8 mouse cellular contexts compared by ENCODE assay signal in genomic region chr5:76184286-76185080, GRCm38 (mm10). TPM values are rescaled to one million over a fixed set of nuclear protein-coding genes. Genes with fewer than 3 reads are reported as not detected.
DNase-seq lines count a peak whose midpoint lies in the region; ATAC-seq and TF ChIP-seq lines count a peak whose summit lies in the region.

No protein-coding gene starts in this region.

- TF ChIP-seq CTCF in E14TG2a.4 (conservative IDR thresholded peaks at IDR 0.05; ENCODE audit: low read length) = no peak

- peak overlapping the region; percentile 89 for H3K4me3 ChIP-seq in E14TG2a.4 (replicated peaks; ENCODE audit: low read length)
- peak overlapping the region; percentile 87 for H3K4me3 ChIP-seq in forebrain, embryonic 11.5 days (ENCODE audit: low read depth, low read length)
- peak overlapping the region; percentile 95 for H3K4me3 ChIP-seq in heart, embryonic 16.5 days (ENCODE audit: low read length)
- peak overlapping the region; percentile 93 for H3K4me3 ChIP-seq in neural tube, embryonic 14.5 days (ENCODE audit: low read depth, low read length)

- peaks cover 30% of the 10 kb centered on the region for H3K36me3 ChIP-seq in E14TG2a.4 (ENCODE audit: insufficient read depth, low read length)
- no peaks in the 10 kb centered on the region for H3K36me3 ChIP-seq in forebrain, embryonic 11.5 days (ENCODE audit: control insufficient read depth, insufficient read depth, low read length)
- no peaks in the 10 kb centered on the region for H3K36me3 ChIP-seq in heart, embryonic 16.5 days (ENCODE audit: control insufficient read depth, insufficient read depth)
- no peaks in the 10 kb centered on the region for H3K36me3 ChIP-seq in neural tube, embryonic 14.5 days (ENCODE audit: control insufficient read depth, insufficient read depth, low read length)

- H3K4me1 ChIP-seq in E14TG2a.4 (replicated peaks; ENCODE audit: low read depth, low read length) = peaks cover 54% of the 10 kb centered on the region
- H3K4me1 ChIP-seq in forebrain, embryonic 11.5 days (replicated peaks; ENCODE audit: control insufficient read depth, insufficient read depth, low read length) = peaks cover 6% of the 10 kb centered on the region; the same call in 1 of the 2 replicates
- H3K4me1 ChIP-seq in heart, embryonic 16.5 days (ENCODE audit: control insufficient read depth, insufficient read depth, low read length) = peaks cover 39% of the 10 kb centered on the region
- peaks cover 13% of the 10 kb centered on the region for H3K4me1 ChIP-seq in neural tube, embryonic 14.5 days (ENCODE audit: control insufficient read depth, insufficient read depth, low read length)

- 4% methylated on average over 36 of the region's 38 CpGs for WGBS in forebrain, embryonic 11.5 days
- WGBS in heart, embryonic 16.5 days = 2% methylated on average over 38 of the region's 38 CpGs
- 4% methylated on average over 38 of the region's 38 CpGs for WGBS in neural tube, embryonic 14.5 days

- H3K4me2 ChIP-seq in forebrain, embryonic 11.5 days (ENCODE audit: low read depth, low read length, severe bottlenecking) = peak overlapping the region; percentile 74
- H3K4me2 ChIP-seq in heart, embryonic 16.5 days (ENCODE audit: low read depth, low read length) = peak overlapping the region; percentile 94
- peak overlapping the region; percentile 73 for H3K4me2 ChIP-seq in neural tube, embryonic 14.5 days (ENCODE audit: low read depth, low read length)

- peak; percentile 54 for DNase-seq in c-Kit-positive CD71-positive TER-119-negative erythroid progenitor cells, embryonic 14.5 days (ENCODE audit: low read depth)
- peak; percentile 91 for DNase-seq in forebrain, embryonic 11.5 days (ENCODE audit: low spot score)
- DNase-seq in kidney, postnatal 14 days = peak; percentile 84
- peak; percentile 82 to 85 for DNase-seq in lung, adult 18-20 months
- peak; percentile 82 for DNase-seq in testis, postnatal 14 days (ENCODE audit: low spot score)

- peak overlapping the region; percentile 92 for H3K27ac ChIP-seq in forebrain, embryonic 11.5 days (ENCODE audit: low read depth, low read length)
- peak overlapping the region; percentile 96 for H3K27ac ChIP-seq in heart, embryonic 16.5 days (ENCODE audit: low read length)
- peak overlapping the region; percentile 95 for H3K27ac ChIP-seq in neural tube, embryonic 14.5 days (ENCODE audit: low read depth, low read length)

- no peaks in the 10 kb centered on the region; the same call in 1 of the 2 replicates for H3K27me3 ChIP-seq in E14TG2a.4 (ENCODE audit: insufficient read depth, low read length)
- no peaks in the 10 kb centered on the region for H3K27me3 ChIP-seq in forebrain, embryonic 11.5 days (ENCODE audit: control insufficient read depth, insufficient read depth, low read length)
- H3K27me3 ChIP-seq in heart, embryonic 16.5 days (ENCODE audit: control insufficient read depth, insufficient read depth, low read length) = no peaks in the 10 kb centered on the region
- no peaks in the 10 kb centered on the region for H3K27me3 ChIP-seq in neural tube, embryonic 14.5 days (ENCODE audit: control insufficient read depth, insufficient read depth, low read length)

- ATAC-seq in forebrain, embryonic 11.5 days (replicated peaks; ENCODE audit: low FRiP score) = peak; percentile 94
- ATAC-seq in heart, embryonic 16.5 days (replicated peaks; ENCODE audit: extremely low read depth, insufficient read depth, low FRiP score) = peak; percentile 89
- peak; percentile 90 for ATAC-seq in neural tube, embryonic 14.5 days (ENCODE audit: low read depth)

- peak overlapping the region; percentile 97 for H3K9ac ChIP-seq in forebrain, embryonic 11.5 days (ENCODE audit: low read length)
- H3K9ac ChIP-seq in heart, embryonic 16.5 days (ENCODE audit: low read length) = peak overlapping the region; percentile 96
- H3K9ac ChIP-seq in neural tube, embryonic 14.5 days (replicated peaks; ENCODE audit: low read depth, low read length) = peak overlapping the region; percentile 90

- no peaks in the 10 kb centered on the region for H3K9me3 ChIP-seq in E14TG2a.4 (ENCODE audit: low read length)
- no peaks in the 10 kb centered on the region for H3K9me3 ChIP-seq in forebrain, embryonic 11.5 days (ENCODE audit: control insufficient read depth, low read length)
- no peaks in the 10 kb centered on the region for H3K9me3 ChIP-seq in heart, embryonic 16.5 days (replicated peaks; ENCODE audit: control insufficient read depth, low read length)
- H3K9me3 ChIP-seq in neural tube, embryonic 14.5 days (ENCODE audit: control insufficient read depth, low read length) = no peaks in the 10 kb centered on the region

RNA-seq across cellular contexts. Expression of gene Tmem165, which starts 0.8 kb away (rescaled TPM):
- polyA plus RNA-seq in forebrain, embryonic 11.5 days (2014; fragmentation: Nextera tagmentation; extraction: Ambion mirVana) = 95.3 and 101 TPM in 2 replicates
- polyA plus RNA-seq in heart, embryonic 16.5 days (2015; fragmentation: Nextera tagmentation; extraction: Ambion mirVana) = 58.8 and 62.5 TPM in 2 replicates
- polyA plus RNA-seq in neural tube, embryonic 14.5 days (2014; fragmentation: Nextera tagmentation; extraction: Ambion mirVana) = 54.0 and 63.5 TPM in 2 replicates

RNA-seq across cellular contexts. Expression of gene Srd5a3, which starts 44.4 kb away (rescaled TPM):
- polyA plus RNA-seq in forebrain, embryonic 11.5 days (2014; fragmentation: Nextera tagmentation; extraction: Ambion mirVana) = 12.1 and 15.7 TPM in 2 replicates
- polyA plus RNA-seq in heart, embryonic 16.5 days (2015; fragmentation: Nextera tagmentation; extraction: Ambion mirVana) = 30.7 TPM in 2 replicates
- 14.2 and 16.3 TPM in 2 replicates for polyA plus RNA-seq in neural tube, embryonic 14.5 days (2014; fragmentation: Nextera tagmentation; extraction: Ambion mirVana)

Comparison
In these comparisons a context has a peak if more than half of its experiments do, and no peak if none do; other contexts are left out.
1. Peak in every context shown above with its lines: DNase-seq, ATAC-seq, H3K4me3 ChIP-seq and H3K27ac ChIP-seq.